Mouse (Mus musculus) intestine, embryonic 15.5 days (tissue): ENCODE measurements at regions not wholly inside any gene's neighbourhood (a gene's known extent, or its start where the extent isn't known, plus 50 kb on each side); places are given as distances from the start of the nearest gene placed in this dataset.
A peak's percentile ranks its signal among the peaks of the same experiment; 100 is the strongest.

ENCODE experiments used
- ATAC-seq: fragments of 200-750 bp; cut with Nextera tagmentation; 2 replicates; pipeline ENCODE4 v1.8.0; 2017; ENCODE audit warnings: moderate TSS enrichment, moderate library complexity
- H3K27ac ChIP-seq: fragments of 300-500 bp; sonication (generic); 2 replicates; pipeline ENCODE4 v1.5.1; 2015; ENCODE audit warnings: mild to moderate bottlenecking, inconsistent platforms
- H3K27me3 ChIP-seq: fragments of 300-500 bp; sonication (generic); replicated peaks from 2 replicates; pipeline ENCODE4 v1.6.1; 2015; ENCODE audit warnings: inconsistent platforms
- H3K36me3 ChIP-seq: fragments of 300-500 bp; sonication (generic); 2 replicates; pipeline ENCODE4 v1.6.1; 2015; ENCODE audit warnings: inconsistent platforms
- H3K4me1 ChIP-seq: fragments of 300-500 bp; sonication (generic); replicated peaks from 2 replicates; pipeline ENCODE4 v1.6.1; 2015; ENCODE audit warnings: inconsistent platforms
- H3K4me2 ChIP-seq: fragments of 300-500 bp; sonication (generic); replicated peaks from 2 replicates; pipeline ENCODE4 v1.6.1; 2015; ENCODE audit warnings: mild to moderate bottlenecking, inconsistent platforms
- H3K4me3 ChIP-seq: fragments of 300-500 bp; sonication (generic); replicated peaks from 2 replicates; pipeline ENCODE4 v1.5.1; 2015; ENCODE audit warnings: inconsistent platforms
- H3K9ac ChIP-seq: fragments of 300-500 bp; sonication (generic); 2 replicates; pipeline ENCODE4 v1.6.1; 2015; ENCODE audit warnings: inconsistent platforms
- H3K9me3 ChIP-seq: fragments of 300-500 bp; sonication (generic); 2 replicates; pipeline ENCODE4 v1.6.1; 2016; ENCODE audit warnings: inconsistent platforms
- WGBS: fragments of 180-500 bp; shearing (Covaris S2); methylation state at CpG from one replicate; pipeline ENCODE4 v1.1.7; 2015; 5-methylcytosine and 5-hydroxymethylcytosine counted together

DNA sequence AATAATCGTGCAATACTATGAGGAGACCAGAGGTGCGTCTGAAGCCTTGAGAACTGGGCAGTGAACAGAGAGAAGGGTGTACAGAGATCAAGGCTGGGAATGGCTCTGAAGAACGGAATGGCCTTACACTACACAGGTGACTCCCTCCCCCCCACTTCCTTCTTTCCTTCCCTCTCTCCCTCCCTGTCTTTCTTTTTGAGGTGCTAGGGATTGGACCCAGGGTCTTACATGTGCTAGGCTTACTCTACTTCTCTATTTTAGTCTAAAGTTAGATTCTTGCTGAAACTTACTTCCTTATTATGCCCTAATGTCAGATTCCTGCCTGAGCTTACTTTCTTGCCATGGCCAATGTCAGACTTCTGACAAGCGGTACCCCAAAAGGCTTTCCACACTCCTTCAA lies 176.2 kb upstream of the Gadl1 start:
- no peak for ATAC-seq
- Histone ChIP-seq H3K36me3 (no peaks in the 10 kb centered on the region), H3K4me2 (no peak overlapping the region), H3K9ac (no peak overlapping the region), H3K27ac (no peak overlapping the region), H3K27me3 (no peaks in the 10 kb centered on the region), H3K4me3 (no peak overlapping the region), H3K4me1 (no peaks in the 10 kb centered on the region), H3K9me3 (no peaks in the 10 kb centered on the region)
- 90% methylated on average over 4 of the region's 4 CpGs for WGBS

DNA sequence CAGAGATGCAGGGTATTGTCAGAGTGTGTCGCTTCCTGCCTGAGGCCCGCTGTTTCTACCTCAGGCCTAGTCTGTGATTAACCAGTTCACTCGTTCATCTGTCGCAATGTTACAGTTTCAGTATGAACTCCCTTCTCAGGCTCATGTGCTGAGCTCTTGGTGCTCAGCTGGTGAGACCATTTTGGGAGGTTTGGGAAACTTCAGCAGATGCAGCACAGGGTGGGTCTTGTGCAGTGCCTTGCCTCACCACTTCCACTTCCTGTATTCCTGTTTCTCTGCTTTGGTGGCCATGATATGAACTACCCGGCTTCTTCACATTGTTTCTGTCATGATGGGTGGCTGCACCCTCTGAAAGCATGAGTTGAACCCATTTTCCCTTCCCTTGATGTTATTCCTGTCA lies 169.3 kb upstream of the Gadl1 start:
- 71% methylated on average over 5 of the region's 5 CpGs for WGBS
- ATAC-seq: no peak

DNA sequence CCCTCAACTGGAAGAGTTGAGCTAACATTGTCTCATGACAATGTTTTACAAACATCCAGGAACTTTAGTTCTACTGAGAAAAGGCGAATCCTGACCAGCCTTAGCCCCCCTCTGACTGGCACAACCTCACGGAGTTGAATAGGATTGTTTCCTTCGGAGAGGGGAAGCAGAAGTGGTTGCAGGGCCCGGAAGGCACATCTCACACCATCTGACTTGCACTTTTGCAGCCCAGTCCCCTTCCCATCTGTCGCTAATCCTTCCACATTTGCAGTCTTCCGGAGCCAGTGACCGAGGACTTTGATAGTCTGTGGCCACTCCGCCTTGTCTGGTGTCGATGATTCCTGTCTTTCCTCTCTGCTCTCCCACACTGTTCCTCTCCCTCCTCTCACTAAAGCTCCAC lies 162.8 kb upstream of the Gadl1 start:
- H3K4me3 ChIP-seq: no peak overlapping the region
- H3K4me1 ChIP-seq: no peaks in the 10 kb centered on the region
- WGBS: 87% methylated on average over 9 of the region's 9 CpGs
- no peak overlapping the region for H3K4me2 ChIP-seq
- no peaks in the 10 kb centered on the region for H3K27me3 ChIP-seq
- H3K36me3 ChIP-seq: no peaks in the 10 kb centered on the region
- H3K9ac ChIP-seq: no peak overlapping the region
- no peak for ATAC-seq
- H3K9me3 ChIP-seq: 0 out of 2 replicates have a peak, but pooled peaks cover 4% of the 10 kb centered on the region
- H3K27ac ChIP-seq: no peak overlapping the region

More for the DNA sequence above, 169.3 kb upstream of the Gadl1 start:
- Histone ChIP-seq H3K4me2 (no peak overlapping the region), H3K27me3 (no peaks in the 10 kb centered on the region), H3K4me1 (no peaks in the 10 kb centered on the region), H3K4me3 (no peak overlapping the region), H3K36me3 (no peaks in the 10 kb centered on the region), H3K27ac (no peak overlapping the region), H3K9ac (no peak overlapping the region), H3K9me3 (0 out of 2 replicates have a peak, but pooled peaks cover 4% of the 10 kb centered on the region)

DNA sequence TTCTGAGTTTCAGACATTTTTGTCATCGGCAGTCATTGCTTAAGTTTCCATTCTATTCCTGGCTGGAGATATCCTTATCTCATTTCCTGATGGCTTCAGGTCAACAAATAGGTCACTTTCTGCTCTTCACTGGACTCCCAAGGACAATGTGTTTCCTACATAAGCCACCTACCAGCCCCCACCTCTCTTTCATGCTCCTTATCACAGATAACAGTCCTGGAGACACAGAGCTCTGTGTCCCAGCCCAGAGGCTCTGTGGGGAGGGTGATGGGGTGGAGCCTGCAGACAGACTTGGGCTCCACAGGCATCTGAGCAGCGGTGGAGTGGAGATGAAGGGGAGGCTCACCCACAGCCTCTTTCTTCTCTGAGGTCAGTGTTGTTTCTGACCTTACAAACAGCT lies 148.8 kb upstream of the Gadl1 start:
- no peak overlapping the region for H3K9ac ChIP-seq
- 15% methylated on average over 2 of the region's 2 CpGs for WGBS
- H3K36me3 ChIP-seq: no peaks in the 10 kb centered on the region
- H3K27ac ChIP-seq: no peak overlapping the region
- no peak for ATAC-seq
- H3K9me3 ChIP-seq: no peaks in the 10 kb centered on the region
- H3K4me1 ChIP-seq: peaks cover 3% of the 10 kb centered on the region; the same call in 1 of the 2 replicates
- no peaks in the 10 kb centered on the region for H3K27me3 ChIP-seq
- H3K4me2 ChIP-seq: no peak overlapping the region
- no peak overlapping the region for H3K4me3 ChIP-seq

DNA sequence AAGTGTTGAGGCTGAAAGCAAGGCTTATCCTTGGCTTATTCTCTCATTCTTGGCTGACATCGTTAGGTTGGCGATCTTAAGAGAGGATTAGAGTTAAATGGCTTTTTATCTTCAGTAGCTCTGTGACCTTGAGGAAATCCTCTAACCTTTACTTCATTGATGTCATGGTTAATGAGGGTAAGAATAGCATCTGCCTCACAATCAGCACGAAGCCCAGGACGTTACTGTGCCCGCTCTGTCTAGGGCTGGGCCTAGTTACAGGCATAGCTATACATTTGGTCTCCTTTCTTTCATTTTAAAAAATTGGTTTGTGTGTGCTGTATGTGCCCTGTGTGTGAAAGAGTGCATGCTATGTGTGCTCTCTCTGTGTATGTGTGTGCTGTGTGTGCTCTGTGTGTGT lies 145.1 kb upstream of the Gadl1 start:
- 71% methylated on average over 5 of the region's 5 CpGs for WGBS
- Histone ChIP-seq H3K27ac (no peak overlapping the region), H3K4me3 (no peak overlapping the region), H3K4me1 (peaks cover 3% of the 10 kb centered on the region; the same call in 1 of the 2 replicates), H3K9ac (no peak overlapping the region), H3K27me3 (no peaks in the 10 kb centered on the region), H3K9me3 (no peaks in the 10 kb centered on the region), H3K4me2 (no peak overlapping the region), H3K36me3 (no peaks in the 10 kb centered on the region)
- no peak for ATAC-seq

DNA sequence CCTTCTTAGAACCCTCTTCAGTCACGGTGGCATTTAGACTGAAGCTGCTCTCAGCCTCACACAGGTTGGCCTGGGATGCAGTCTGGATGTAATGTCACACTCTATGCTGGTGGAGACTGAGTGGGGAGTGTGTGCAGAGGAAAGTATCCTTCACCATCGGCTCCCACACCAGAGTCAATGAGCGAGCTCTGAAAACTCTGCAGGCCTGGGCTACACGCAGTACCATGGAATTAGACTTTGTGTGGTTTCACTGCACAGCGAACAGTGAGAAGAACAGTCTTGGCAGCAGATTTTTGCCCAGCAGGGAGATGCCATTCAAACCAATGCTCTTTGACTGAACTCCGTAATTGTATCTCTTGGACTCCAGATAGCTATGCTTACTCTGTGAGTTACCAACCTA lies 142.8 kb upstream of the Gadl1 start:
- 92% methylated on average over 6 of the region's 6 CpGs for WGBS
- H3K27me3 ChIP-seq: no peaks in the 10 kb centered on the region
- no peak overlapping the region for H3K27ac ChIP-seq
- no peaks in the 10 kb centered on the region for H3K36me3 ChIP-seq
- no peaks in the 10 kb centered on the region for H3K9me3 ChIP-seq
- H3K4me3 ChIP-seq: no peak overlapping the region
- no peaks in the 10 kb centered on the region for H3K4me1 ChIP-seq
- H3K4me2 ChIP-seq: no peak overlapping the region
- no peak overlapping the region for H3K9ac ChIP-seq
- no peak for ATAC-seq

DNA sequence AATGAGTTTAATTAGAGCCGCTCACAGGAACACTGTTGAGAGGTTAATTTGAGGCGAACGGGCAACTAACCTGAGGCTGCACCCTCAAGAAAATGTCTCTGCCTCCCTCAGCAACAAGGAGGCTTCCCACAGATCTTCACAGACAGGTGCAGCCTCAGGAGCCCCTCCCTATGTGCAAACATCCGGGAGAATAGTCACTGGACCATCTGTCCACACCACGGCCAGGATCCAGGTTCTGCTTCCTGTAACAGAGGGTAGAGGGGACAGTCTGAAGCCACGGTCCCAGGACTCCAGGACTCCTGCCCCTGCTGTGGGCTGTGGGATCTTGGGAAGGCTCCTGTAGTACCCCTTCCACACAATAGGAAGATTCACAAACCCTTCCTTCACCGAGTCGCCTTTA lies 134.1 kb upstream of the Gadl1 start:
- H3K36me3 ChIP-seq: no peaks in the 10 kb centered on the region
- ATAC-seq: peak; percentile 23; the same call in 1 of the 2 replicates
- H3K27me3 ChIP-seq: no peaks in the 10 kb centered on the region
- H3K9ac ChIP-seq: no peak overlapping the region
- peaks cover 4% of the 10 kb centered on the region; the same call in 1 of the 2 replicates for H3K4me1 ChIP-seq
- 69% methylated on average over 8 of the region's 8 CpGs for WGBS
- H3K4me2 ChIP-seq: no peak overlapping the region
- no peaks in the 10 kb centered on the region for H3K9me3 ChIP-seq
- no peak overlapping the region for H3K27ac ChIP-seq
- no peak overlapping the region for H3K4me3 ChIP-seq

DNA sequence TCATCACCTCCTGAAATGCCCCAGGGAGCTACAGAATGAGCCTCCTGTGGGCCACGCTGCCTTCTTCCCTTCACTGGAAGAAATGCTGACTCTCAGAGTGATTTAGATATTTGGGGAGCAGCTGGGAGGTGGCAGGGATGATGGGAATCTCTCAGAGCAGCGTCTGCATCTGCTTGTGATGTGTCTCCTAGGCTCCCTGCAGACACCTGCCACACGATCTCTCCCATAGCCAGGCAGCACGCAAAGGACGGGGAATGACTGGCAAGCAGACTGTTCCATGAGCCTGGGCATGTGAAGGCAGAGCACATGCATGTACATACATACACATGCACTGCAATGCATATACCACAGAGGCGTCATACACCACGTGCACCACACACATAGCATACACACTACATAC lies 133.4 kb upstream of the Gadl1 start:
- H3K27me3 ChIP-seq: no peaks in the 10 kb centered on the region

DNA sequence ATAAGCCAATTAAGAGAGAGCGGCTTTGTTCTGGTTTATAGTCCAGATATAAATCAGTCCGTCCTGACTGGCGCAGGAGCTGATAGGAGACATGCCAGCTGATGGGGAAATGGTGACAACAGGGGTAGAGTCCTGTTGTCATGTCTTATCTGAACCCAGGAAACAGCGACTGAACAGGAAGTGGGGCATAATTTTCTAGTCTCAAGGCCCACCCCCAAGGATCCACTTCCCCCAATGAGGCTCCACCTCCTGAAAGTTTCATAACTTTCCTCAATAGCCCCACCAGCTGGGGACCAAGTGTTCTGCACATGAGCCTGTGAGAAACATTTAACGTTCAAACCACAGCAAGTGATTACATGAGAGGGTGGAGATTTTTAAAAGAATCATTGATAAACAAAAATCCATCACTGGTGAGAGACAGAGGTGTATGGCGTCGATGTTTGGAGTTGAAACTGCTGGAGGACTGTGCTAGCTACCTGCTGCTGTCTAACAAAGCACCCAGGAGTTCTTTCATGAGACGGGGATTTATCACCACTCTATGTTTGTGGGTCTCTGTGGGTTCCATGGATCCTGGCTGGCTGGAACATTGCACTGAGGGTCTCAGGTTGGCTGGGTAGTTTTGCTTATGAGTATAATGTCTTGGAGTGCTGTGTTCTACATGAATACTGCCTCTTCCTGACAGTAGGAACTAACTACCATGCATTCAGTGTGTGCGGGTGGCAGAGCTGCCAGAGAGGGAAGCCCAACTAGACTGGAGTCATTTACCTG lies 132.0 kb upstream of the Gadl1 start:
- no peaks in the 10 kb centered on the region for H3K27me3 ChIP-seq
- no peak overlapping the region for H3K27ac ChIP-seq
- no peaks in the 10 kb centered on the region for H3K36me3 ChIP-seq
- no peak overlapping the region for H3K9ac ChIP-seq
- no peaks in the 10 kb centered on the region for H3K9me3 ChIP-seq
- peaks cover 4% of the 10 kb centered on the region; the same call in 1 of the 2 replicates for H3K4me1 ChIP-seq
- no peak for ATAC-seq
- WGBS: 76% methylated on average over 9 of the region's 9 CpGs
- no peak overlapping the region for H3K4me2 ChIP-seq
- H3K4me3 ChIP-seq: no peak overlapping the region

More for the DNA sequence above, 133.4 kb upstream of the Gadl1 start:
- no peak for ATAC-seq
- 86% methylated on average over 7 of the region's 7 CpGs for WGBS
- Histone ChIP-seq H3K4me3 (no peak overlapping the region), H3K36me3 (no peaks in the 10 kb centered on the region), H3K9me3 (no peaks in the 10 kb centered on the region), H3K27ac (no peak overlapping the region), H3K4me1 (peaks cover 4% of the 10 kb centered on the region; the same call in 1 of the 2 replicates), H3K9ac (no peak overlapping the region), H3K4me2 (no peak overlapping the region)

DNA sequence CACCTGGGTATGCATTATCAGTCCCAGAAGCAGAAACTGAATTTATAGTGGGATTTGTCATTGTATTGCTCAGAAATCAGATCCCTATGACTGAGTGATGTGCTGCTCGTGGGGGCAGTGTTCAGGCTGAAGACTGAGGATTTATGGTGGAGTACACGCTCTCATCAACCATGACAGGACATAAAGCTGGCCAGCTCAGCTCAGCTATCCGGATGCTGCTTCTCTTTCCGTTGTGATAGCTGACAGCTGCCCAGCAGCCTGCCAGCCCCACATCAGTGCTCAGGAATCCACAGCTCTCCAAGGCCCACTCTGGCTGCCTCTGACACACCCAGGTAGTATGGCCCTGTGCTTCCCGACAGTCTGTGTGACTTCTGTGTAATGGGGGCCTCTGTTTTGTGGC lies 130.4 kb upstream of the Gadl1 start:
- no peak overlapping the region for H3K4me3 ChIP-seq
- H3K27ac ChIP-seq: no peak overlapping the region
- H3K4me2 ChIP-seq: no peak overlapping the region
- H3K4me1 ChIP-seq: peaks cover 4% of the 10 kb centered on the region; the same call in 1 of the 2 replicates
- no peak overlapping the region for H3K9ac ChIP-seq
- 53% methylated on average over 5 of the region's 5 CpGs for WGBS
- no peak for ATAC-seq
- H3K9me3 ChIP-seq: no peaks in the 10 kb centered on the region
- H3K36me3 ChIP-seq: no peaks in the 10 kb centered on the region
- no peaks in the 10 kb centered on the region for H3K27me3 ChIP-seq

DNA sequence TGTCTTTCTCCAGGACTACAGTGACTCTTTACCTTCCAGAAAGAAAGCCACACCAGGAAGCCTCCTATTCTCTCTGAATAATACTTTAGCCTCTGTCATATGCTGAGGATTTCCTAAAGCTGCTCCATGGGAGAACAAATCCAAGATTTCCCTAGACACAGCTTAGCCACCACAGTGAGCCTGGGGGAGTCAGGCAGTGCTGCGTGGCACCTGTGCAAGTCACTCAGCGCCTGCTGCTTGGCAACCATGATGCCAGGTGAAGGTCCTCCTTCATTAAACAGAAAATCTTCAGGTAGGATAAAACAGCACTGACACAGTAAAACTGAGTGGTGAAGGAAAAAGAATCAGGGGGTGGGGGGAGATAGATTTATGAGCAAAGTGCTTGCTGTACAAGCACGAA lies 109.9 kb upstream of the Gadl1 start:
- no peaks in the 10 kb centered on the region for H3K36me3 ChIP-seq
- H3K27ac ChIP-seq: no peak overlapping the region
- ATAC-seq: no peak
- no peak overlapping the region for H3K9ac ChIP-seq
- no peak overlapping the region for H3K4me3 ChIP-seq
- no peaks in the 10 kb centered on the region for H3K9me3 ChIP-seq
- no peak overlapping the region for H3K4me2 ChIP-seq
- no peaks in the 10 kb centered on the region for H3K4me1 ChIP-seq
- no peaks in the 10 kb centered on the region for H3K27me3 ChIP-seq
- WGBS: 86% methylated on average over 3 of the region's 3 CpGs

DNA sequence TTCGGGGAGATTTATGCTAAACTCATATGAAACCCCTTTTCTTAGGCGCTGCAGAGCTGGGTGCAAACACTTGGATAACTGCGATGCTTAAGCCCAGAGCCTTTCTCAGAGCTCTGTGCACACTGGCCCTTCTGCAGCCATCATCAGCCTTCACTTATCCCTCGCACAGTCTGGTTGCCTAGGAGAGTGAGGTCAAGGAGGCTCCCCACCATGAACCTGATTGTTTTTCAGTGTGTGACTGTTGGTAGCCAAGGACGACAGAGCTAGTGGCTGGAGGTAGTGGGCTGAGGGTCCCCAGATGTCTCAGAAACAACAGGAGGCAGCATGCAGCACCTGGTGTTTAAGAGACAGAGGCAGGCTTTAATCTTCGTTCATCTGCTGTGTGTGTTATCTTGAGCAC lies 108.6 kb upstream of the Gadl1 start:
- Histone ChIP-seq H3K27ac (no peak overlapping the region), H3K9me3 (no peaks in the 10 kb centered on the region), H3K4me2 (no peak overlapping the region), H3K4me3 (no peak overlapping the region), H3K9ac (no peak overlapping the region), H3K36me3 (no peaks in the 10 kb centered on the region), H3K27me3 (no peaks in the 10 kb centered on the region), H3K4me1 (no peaks in the 10 kb centered on the region)
- no peak for ATAC-seq
- WGBS: 62% methylated on average over 6 of the region's 6 CpGs

DNA sequence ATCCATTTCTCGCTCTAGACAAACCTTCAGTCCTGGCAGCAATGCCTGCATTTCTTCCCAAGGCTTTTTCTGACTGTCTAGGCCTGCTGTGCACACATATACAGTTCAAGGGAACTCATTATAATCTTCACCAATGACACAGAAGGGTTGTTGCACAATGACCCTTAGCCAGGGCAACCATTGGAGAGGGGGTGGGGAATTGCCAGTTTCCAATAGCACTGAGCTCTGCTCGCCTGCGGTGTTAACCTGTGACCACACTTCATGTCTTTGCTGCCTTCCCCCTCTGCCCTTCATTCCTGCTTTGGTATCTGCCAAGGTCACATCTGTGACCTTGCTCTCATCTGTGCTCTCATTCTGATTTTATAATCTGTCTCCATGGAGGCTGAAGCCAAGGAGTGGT lies 106.2 kb upstream of the Gadl1 start:
- 79% methylated on average over 3 of the region's 3 CpGs for WGBS
- Histone ChIP-seq H3K9ac (no peak overlapping the region), H3K36me3 (no peaks in the 10 kb centered on the region), H3K4me3 (no peak overlapping the region), H3K4me2 (no peak overlapping the region), H3K27me3 (no peaks in the 10 kb centered on the region), H3K4me1 (no peaks in the 10 kb centered on the region), H3K27ac (no peak overlapping the region), H3K9me3 (no peaks in the 10 kb centered on the region)
- no peak for ATAC-seq
